In the genomic region with DNA sequence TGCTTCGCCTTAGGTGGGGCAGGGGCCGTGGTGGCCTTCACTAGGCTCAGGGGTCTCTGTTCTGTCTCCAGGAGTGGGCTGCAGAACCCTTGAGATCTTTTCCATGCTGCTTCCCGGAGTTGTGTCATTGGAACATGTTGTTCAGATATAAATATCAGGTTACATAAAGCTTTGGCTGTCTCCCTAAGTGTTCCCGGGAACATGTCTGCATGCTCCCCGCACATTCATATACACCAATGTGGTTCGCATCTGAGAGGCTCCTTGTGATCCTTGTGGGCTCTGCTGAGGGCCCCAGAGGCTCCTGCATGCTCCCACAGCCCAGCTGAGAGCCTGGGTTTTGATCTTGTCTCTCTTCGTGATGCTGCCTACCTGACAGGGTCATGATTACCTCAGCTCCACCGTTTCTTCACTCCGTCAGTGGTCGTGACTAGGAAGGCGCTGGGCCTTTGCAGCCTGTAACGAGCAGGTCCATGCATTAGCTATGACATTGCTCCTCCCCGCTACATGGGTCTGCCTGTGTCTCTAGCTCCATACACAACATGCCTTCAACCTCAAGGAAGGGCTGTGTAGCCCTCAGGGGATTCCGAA, we compare ENCODE assay signal across 21 mouse cellular contexts. TPM values are rescaled to one million over a fixed set of nuclear protein-coding genes. Genes with fewer than 3 reads are reported as not detected.
DNase-seq lines count a peak whose midpoint lies in the region; ATAC-seq lines count a peak whose summit lies in the region.
"Had no signal": no experiment of that assay in that cellular context is flagged by ENCODE, and none has a peak within 500 bp of the region (broad histone marks: within the 10 kb centered on the region; RNA-seq: fewer than 3 reads in every experiment).

No protein-coding gene starts in this region.

- no peaks in the 10 kb centered on the region for H3K27me3 ChIP-seq in neural tube, embryonic 13.5 days
- H3K27me3 ChIP-seq: kidney, embryonic 15.5 days; midbrain, embryonic 13.5 days; neural tube, embryonic 15.5 days had no signal

- no peak overlapping the region for H3K4me2 ChIP-seq in neural tube, embryonic 13.5 days
- H3K4me2 ChIP-seq: kidney, embryonic 15.5 days; midbrain, embryonic 13.5 days; neural tube, embryonic 15.5 days had no signal

- WGBS in neural tube, embryonic 13.5 days = 91% methylated on average over 14 of the region's 14 CpGs

- no peak overlapping the region for H3K4me3 ChIP-seq in neural tube, embryonic 13.5 days
- H3K4me3 ChIP-seq: forebrain, embryonic 10.5 days; kidney, embryonic 15.5 days; midbrain, embryonic 13.5 days; neural tube, embryonic 15.5 days had no signal

- H3K36me3 ChIP-seq in neural tube, embryonic 13.5 days = peaks cover 5% of the 10 kb centered on the region; the same call in 1 of the 2 replicates

- no peak overlapping the region for H3K27ac ChIP-seq in neural tube, embryonic 13.5 days (replicated peaks)
- H3K27ac ChIP-seq: forebrain, embryonic 10.5 days; hindbrain, postnatal 0 days; kidney, embryonic 15.5 days; midbrain, embryonic 13.5 days; neural tube, embryonic 15.5 days had no signal

- peak; percentile 74 to 76 for DNase-seq in frontal cortex, adult 2 months (ENCODE audit: extremely low spot score in 1 of 2, low spot score in 1 of 2)
- no peak for DNase-seq in frontal cortex, postnatal 25 days (ENCODE audit: low spot score in 2 of 2)
- peak; percentile 46 to 61 for DNase-seq in layer of hippocampus, adult 8-10 months (ENCODE audit: low spot score in 2 of 2)
- no peak for DNase-seq in layer of hippocampus, postnatal 14 days (ENCODE audit: low spot score in 2 of 2)
- DNase-seq in neural tube, embryonic 10.5 days (ENCODE audit: extremely low spot score, low spot score) = no peak
- DNase-seq in telencephalon, adult 2 months (ENCODE audit: low read depth, low spot score) = peak; percentile 79
- DNase-seq: adrenal gland, postnatal 10 days; cerebellum, adult 9-11 months; kidney, postnatal 4 days; liver, postnatal 0 days; lung, postnatal 10 days; thymus, postnatal 36 days had no signal

- H3K9ac ChIP-seq in neural tube, embryonic 13.5 days = 0 out of 2 replicates have a peak overlapping the region, but pooled peaks have one; percentile 2
- H3K9ac ChIP-seq: kidney, embryonic 15.5 days; liver, postnatal 0 days; midbrain, embryonic 13.5 days; neural tube, embryonic 15.5 days had no signal

- H3K4me1 ChIP-seq in neural tube, embryonic 13.5 days (replicated peaks) = no peaks in the 10 kb centered on the region
- H3K4me1 ChIP-seq: forebrain, embryonic 10.5 days; midbrain, embryonic 13.5 days had no signal

- ATAC-seq in neural tube, embryonic 13.5 days (ENCODE audit: low read depth) = no peak
- ATAC-seq: activated CD4-positive, CD25-positive, alpha-beta regulatory T cell, adult 4 months; hindbrain, postnatal 0 days; intestine, postnatal 0 days; liver, postnatal 0 days; midbrain, embryonic 13.5 days had no signal

- no peaks in the 10 kb centered on the region for H3K9me3 ChIP-seq in neural tube, embryonic 13.5 days
- H3K9me3 ChIP-seq: forebrain, embryonic 10.5 days; G1E; kidney, embryonic 15.5 days; midbrain, embryonic 13.5 days; neural tube, embryonic 15.5 days had no signal

RNA-seq across cellular contexts. Expression of gene Poc1a, which starts 12.8 kb away (rescaled TPM):
- polyA plus RNA-seq in frontal cortex, adult 2 months (2012; rRNA removed) = 24.2 and 25.6 TPM in 2 replicates
- total RNA-seq in layer of hippocampus, adult 8-10 months (2022) = 10 to 100 TPM; 14.7 to 17.7 (median 16.2) TPM
- total RNA-seq in layer of hippocampus, postnatal 14 days (2021) = 10 to 100 TPM in 1 of 2 experiments, 1 to 10 TPM in 1; 8.5 to 12.0 TPM
- 8.0 and 8.4 TPM in 2 replicates for polyA plus RNA-seq in neural tube, embryonic 13.5 days (2015; fragmentation: Nextera tagmentation; extraction: Ambion mirVana)

RNA-seq across cellular contexts. Expression of gene Alas1, which starts 45.2 kb away (rescaled TPM):
- polyA plus RNA-seq in frontal cortex, adult 2 months (2012; rRNA removed) = 122 and 129 TPM in 2 replicates
- total RNA-seq in layer of hippocampus, adult 8-10 months (2022) = 100 to 1,000 TPM; 146 to 162 (median 156) TPM
- total RNA-seq in layer of hippocampus, postnatal 14 days (2021) = 100 to 1,000 TPM; 153 to 174 TPM
- 96.8 and 101 TPM in 2 replicates for polyA plus RNA-seq in neural tube, embryonic 13.5 days (2015; fragmentation: Nextera tagmentation; extraction: Ambion mirVana)

Comparison
In these comparisons a context has a peak if more than half of its experiments do, and no peak if none do; other contexts are left out.
1. DNase-seq: peak in frontal cortex, adult 2 months (2 of 2), layer of hippocampus, adult 8-10 months (2 of 2) and telencephalon, adult 2 months (single experiment); none in frontal cortex, postnatal 25 days (0 of 2), layer of hippocampus, postnatal 14 days (0 of 2) and neural tube, embryonic 10.5 days (single experiment).